Mouse (Mus musculus): Measurements from ENCODE around the gene Peak1. TPM values are rescaled to one million over a fixed set of nuclear protein-coding genes. Genes with fewer than 3 reads are reported as not detected.

Gene Peak1
- polyA plus RNA-seq, 1 experiment from 2014 or later: 32.2 TPM

GRCm38 (mm10) chr9:56424861-56425260 is 7.0 kb upstream of the Peak1 start:
- H3K4me3 ChIP-seq (ENCODE audit: low read depth, low read length): no peak overlapping the region
- DNase-seq (no peak), ATAC-seq (ENCODE audit: insufficient read depth) (no peak)
- peaks cover 3% of the 10 kb centered on the region; the same call in 1 of the 2 replicates for H3K4me1 ChIP-seq (ENCODE audit: insufficient read depth)
- H3K9ac ChIP-seq: no peak overlapping the region
- no peak for TF ChIP-seq CTCF (IDR thresholded peaks at IDR 0.05; ENCODE audit: low read depth)
- no peak overlapping the region for H3K4me2 ChIP-seq
- WGBS: 82% methylated on average over 4 of the region's 4 CpGs
- H3K27ac ChIP-seq (ENCODE audit: low read depth): no peak overlapping the region
- H3K27me3 ChIP-seq (ENCODE audit: insufficient read depth, low read length): no peaks in the 10 kb centered on the region
- no peaks in the 10 kb centered on the region for H3K36me3 ChIP-seq (ENCODE audit: insufficient read depth)
- no peaks in the 10 kb centered on the region for H3K9me3 ChIP-seq (ENCODE audit: low read depth, low read length)

- H3K9me3 ChIP-seq (ENCODE audit: low read depth, low read length): no peaks in the 10 kb centered on the region
- H3K4me1 ChIP-seq (ENCODE audit: insufficient read depth): peaks cover 3% of the 10 kb centered on the region; the same call in 1 of the 2 replicates
- H3K27ac ChIP-seq (ENCODE audit: low read depth): no peak overlapping the region; the same call in 1 of the 2 replicates
- TF ChIP-seq CTCF (IDR thresholded peaks at IDR 0.05; ENCODE audit: low read depth): no peak
- H3K36me3 ChIP-seq (ENCODE audit: insufficient read depth): no peaks in the 10 kb centered on the region
- DNase-seq (no peak), ATAC-seq (ENCODE audit: insufficient read depth) (no peak)
- 77% methylated on average over 5 of the region's 5 CpGs for WGBS
- H3K4me2 ChIP-seq: no peak overlapping the region
- H3K27me3 ChIP-seq (ENCODE audit: insufficient read depth, low read length): no peaks in the 10 kb centered on the region
- no peak overlapping the region for H3K9ac ChIP-seq
- H3K4me3 ChIP-seq (ENCODE audit: low read depth, low read length): no peak overlapping the region
Measured at GRCm38 (mm10) chr9:56421991-56422390, 4.1 kb upstream of the Peak1 start.

GRCm38 (mm10) chr9:56420892-56421601 is 3.2 kb upstream of the Peak1 start:
- Histone ChIP-seq H3K9me3 (ENCODE audit: low read depth, low read length) (no peaks in the 10 kb centered on the region), H3K27me3 (ENCODE audit: insufficient read depth, low read length) (no peaks in the 10 kb centered on the region), H3K9ac (no peak overlapping the region), H3K4me2 (no peak overlapping the region), H3K36me3 (ENCODE audit: insufficient read depth) (no peaks in the 10 kb centered on the region), H3K27ac (ENCODE audit: low read depth) (no peak overlapping the region), H3K4me3 (ENCODE audit: low read depth, low read length) (no peak overlapping the region), H3K4me1 (ENCODE audit: insufficient read depth) (peaks cover 3% of the 10 kb centered on the region; the same call in 1 of the 2 replicates)
- 74% methylated on average over 9 of the region's 9 CpGs for WGBS
- DNase-seq: no peak
- ATAC-seq (ENCODE audit: insufficient read depth): no peak
- no peak for TF ChIP-seq CTCF (IDR thresholded peaks at IDR 0.05; ENCODE audit: low read depth)

GRCm38 (mm10) chr9:56420236-56420635 is 2.4 kb upstream of the Peak1 start:
- 93% methylated on average over 1 of the region's 1 CpGs for WGBS
- Histone ChIP-seq H3K27ac (ENCODE audit: low read depth) (no peak overlapping the region), H3K9me3 (ENCODE audit: low read depth, low read length) (no peaks in the 10 kb centered on the region), H3K4me3 (ENCODE audit: low read depth, low read length) (no peak overlapping the region), H3K36me3 (ENCODE audit: insufficient read depth) (no peaks in the 10 kb centered on the region), H3K4me1 (ENCODE audit: insufficient read depth) (peaks cover 3% of the 10 kb centered on the region; the same call in 1 of the 2 replicates), H3K27me3 (ENCODE audit: insufficient read depth, low read length) (no peaks in the 10 kb centered on the region), H3K4me2 (peak overlapping the region; percentile 84; the same call in 1 of the 2 replicates), H3K9ac (no peak overlapping the region)
- DNase-seq: no peak
- TF ChIP-seq CTCF (IDR thresholded peaks at IDR 0.05; ENCODE audit: low read depth): no peak
- no peak for ATAC-seq (ENCODE audit: insufficient read depth)

- Histone ChIP-seq H3K9ac (peak overlapping the region; percentile 65), H3K27ac (ENCODE audit: low read depth) (peak overlapping the region; percentile 87), H3K36me3 (ENCODE audit: insufficient read depth) (no peaks in the 10 kb centered on the region), H3K9me3 (ENCODE audit: low read depth, low read length) (no peaks in the 10 kb centered on the region), H3K4me3 (ENCODE audit: low read depth, low read length) (peak overlapping the region; percentile 76), H3K4me2 (peak overlapping the region; percentile 84), H3K27me3 (ENCODE audit: insufficient read depth, low read length) (no peaks in the 10 kb centered on the region), H3K4me1 (ENCODE audit: insufficient read depth) (peaks cover 3% of the 10 kb centered on the region; the same call in 1 of the 2 replicates)
- 0% methylated on average over 11 of the region's 11 CpGs for WGBS
- no peak for TF ChIP-seq CTCF (IDR thresholded peaks at IDR 0.05; ENCODE audit: low read depth)
- peak; percentile 88 for DNase-seq
- peak; percentile 36; the same call in 1 of the 2 replicates for ATAC-seq (ENCODE audit: insufficient read depth)
Measured at GRCm38 (mm10) chr9:56418738-56419239, 922 bp upstream of the Peak1 start.

- H3K27ac ChIP-seq (ENCODE audit: low read depth): peak overlapping the region; percentile 97
- ATAC-seq (ENCODE audit: insufficient read depth) (peak; percentile 73), DNase-seq (peak; percentile 88)
- TF ChIP-seq CTCF (IDR thresholded peaks at IDR 0.05; ENCODE audit: low read depth): peak; percentile 73
- H3K27me3 ChIP-seq (ENCODE audit: insufficient read depth, low read length): no peaks in the 10 kb centered on the region
- H3K9ac ChIP-seq: peak overlapping the region; percentile 87
- WGBS: 0% methylated on average over 40 of the region's 40 CpGs
- peak overlapping the region; percentile 84 for H3K4me2 ChIP-seq
- peak overlapping the region; percentile 76 for H3K4me3 ChIP-seq (ENCODE audit: low read depth, low read length)
- H3K9me3 ChIP-seq (ENCODE audit: low read depth, low read length): no peaks in the 10 kb centered on the region
- peaks cover 3% of the 10 kb centered on the region; the same call in 1 of the 2 replicates for H3K4me1 ChIP-seq (ENCODE audit: insufficient read depth)
- no peaks in the 10 kb centered on the region for H3K36me3 ChIP-seq (ENCODE audit: insufficient read depth)
Measured at GRCm38 (mm10) chr9:56417415-56417947, 386 bp downstream of the Peak1 start.

GRCm38 (mm10) chr9:56415935-56416607 is 1.8 kb downstream of the Peak1 start:
- ATAC-seq (ENCODE audit: insufficient read depth) (no peak), DNase-seq (peak; percentile 50)
- Histone ChIP-seq H3K27me3 (ENCODE audit: insufficient read depth, low read length) (no peaks in the 10 kb centered on the region), H3K36me3 (ENCODE audit: insufficient read depth) (no peaks in the 10 kb centered on the region), H3K4me2 (peak overlapping the region; percentile 84), H3K4me3 (ENCODE audit: low read depth, low read length) (peak overlapping the region; percentile 76), H3K9me3 (ENCODE audit: low read depth, low read length) (no peaks in the 10 kb centered on the region), H3K4me1 (ENCODE audit: insufficient read depth) (no peaks in the 10 kb centered on the region; the same call in 1 of the 2 replicates), H3K9ac (no peak overlapping the region), H3K27ac (ENCODE audit: low read depth) (no peak overlapping the region)
- 27% methylated on average over 4 of the region's 4 CpGs for WGBS
- no peak for TF ChIP-seq CTCF (IDR thresholded peaks at IDR 0.05; ENCODE audit: low read depth)
